Mouse (Mus musculus): ENCODE results near the gene Tex30.
A peak's percentile ranks its signal among the peaks of the same experiment; 100 is the strongest.

DNA sequence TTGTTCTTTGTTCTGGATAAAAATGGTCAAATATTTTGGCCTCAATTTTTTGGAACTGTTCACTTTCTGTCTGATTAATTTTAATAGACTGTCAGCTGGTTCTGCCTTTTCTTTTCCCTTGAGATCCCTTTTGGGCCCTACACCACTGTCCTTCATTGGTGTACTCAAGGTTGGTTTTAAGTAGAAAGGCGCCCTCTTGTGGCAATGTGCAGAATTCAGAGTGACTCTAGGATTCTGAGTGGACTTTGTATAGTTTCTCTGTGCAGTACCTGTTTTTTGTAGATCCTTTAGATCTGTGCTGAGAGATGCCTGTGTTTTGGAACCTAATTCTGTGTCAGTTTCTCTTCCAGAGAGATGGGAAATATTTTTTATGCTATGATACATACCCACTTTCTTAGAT is 37.6 kb downstream of the Tex30 start:
- peak; percentile 51; the same call in 1 of the 2 replicates for TF ChIP-seq CTCF (IDR thresholded peaks at IDR 0.05; ENCODE audit: low read depth, low read length)
- TF ChIP-seq TAL1 (conservative IDR thresholded peaks at IDR 0.05; ENCODE audit: low read depth, low read length): no peak
